Mouse (Mus musculus): ENCODE results near the gene Abca8a.

Abca8a gene

DNA sequence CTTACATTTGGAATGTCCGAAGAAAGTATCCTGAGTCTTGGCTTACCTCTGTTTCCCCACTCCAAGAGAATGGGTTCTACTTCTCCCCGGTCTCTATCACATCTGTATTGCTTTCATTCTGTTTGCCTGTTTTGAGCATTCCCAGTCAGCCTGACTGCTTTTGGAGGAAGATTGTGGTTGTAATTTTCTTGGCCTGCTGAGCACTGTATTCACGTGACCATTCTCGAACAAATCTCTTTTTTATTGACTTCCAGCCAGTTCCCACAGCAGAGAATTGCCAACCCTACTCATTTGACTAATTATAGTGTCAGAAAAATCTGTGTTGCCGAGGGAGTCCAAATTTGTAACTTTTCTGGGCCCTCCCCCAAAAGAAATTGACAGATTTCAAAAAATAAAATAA lies at the start of gene Abca8a:
Gene Abca8a (minus strand): TSS at position 121 of the 400 bp plus-strand sequence.
- CTCF ChIA-PET = no interaction called here
- POLR2A ChIA-PET = no interaction called here

DNA sequence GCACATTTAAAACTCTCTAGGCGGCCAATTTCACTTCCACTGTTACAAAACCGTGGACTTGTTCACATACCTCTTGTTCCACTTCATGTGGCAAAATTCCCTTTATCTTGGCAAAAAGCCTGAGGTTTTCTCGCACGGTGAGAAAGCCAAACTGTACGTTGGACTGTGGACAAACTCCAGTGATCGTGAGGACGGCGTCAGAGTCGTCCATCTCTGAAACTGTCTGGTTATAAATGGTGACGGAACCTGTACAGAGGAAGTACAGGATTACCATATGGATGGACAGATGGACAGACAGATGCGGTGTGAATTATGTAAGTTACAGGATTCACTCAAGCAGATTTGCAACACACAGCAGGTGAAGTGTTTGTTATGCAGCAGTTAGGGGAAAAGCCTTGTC lies 49.6 kb upstream of the Abca8a start:
- POLR2A ChIA-PET = no interaction called here
- CTCF ChIA-PET = no interaction called here

GRCm38 (mm10) chr11:110130760-110131159 lies 35.0 kb upstream of the Abca8a start:
- ChIA-PET CTCF (interaction anchor here in 1 of 4 experiments (1.1 kb wide), 1 partner anchor 141 kb away, joined by 3 read pairs; no protein-coding TSS in a partner anchor), POLR2A (no interaction called here)

- POLR2A ChIA-PET = no interaction called here
Measured at GRCm38 (mm10) chr11:110111137-110111536, 15.4 kb upstream of the Abca8a start.

GRCm38 (mm10) chr11:110101437-110101836 lies 5.7 kb upstream of the Abca8a start:
- POLR2A ChIA-PET = no interaction called here
- CTCF ChIA-PET = no interaction called here

More at GRCm38 (mm10) chr11:110111137-110111536, 15.4 kb upstream of the Abca8a start:
- CTCF ChIA-PET = no interaction called here

DNA sequence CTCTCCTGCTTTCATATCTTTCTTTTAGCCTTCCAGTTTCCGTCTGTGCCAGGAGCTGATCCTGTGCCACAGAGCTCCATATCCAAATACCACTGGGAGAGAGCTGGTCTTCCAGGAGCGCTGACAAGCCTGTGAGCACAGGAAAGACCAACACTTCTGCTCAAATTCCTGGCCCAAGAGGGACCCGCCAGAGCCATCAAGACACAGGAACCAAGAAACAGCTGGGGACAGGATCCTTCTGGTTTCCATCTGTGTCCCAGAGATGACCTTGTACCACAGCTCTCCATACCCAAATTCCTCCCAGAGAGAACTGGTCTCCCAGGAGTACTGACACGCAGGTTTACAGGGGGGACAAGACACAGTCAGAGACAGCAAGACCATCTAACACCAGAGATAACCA lies 3.1 kb upstream of the Abca8a start:
- ChIA-PET CTCF (interaction anchor here in 1 of 4 experiments (0.6 kb wide), 1 partner anchor 11 kb away, joined by 3 read pairs; no protein-coding TSS in a partner anchor), POLR2A (no interaction called here)

DNA sequence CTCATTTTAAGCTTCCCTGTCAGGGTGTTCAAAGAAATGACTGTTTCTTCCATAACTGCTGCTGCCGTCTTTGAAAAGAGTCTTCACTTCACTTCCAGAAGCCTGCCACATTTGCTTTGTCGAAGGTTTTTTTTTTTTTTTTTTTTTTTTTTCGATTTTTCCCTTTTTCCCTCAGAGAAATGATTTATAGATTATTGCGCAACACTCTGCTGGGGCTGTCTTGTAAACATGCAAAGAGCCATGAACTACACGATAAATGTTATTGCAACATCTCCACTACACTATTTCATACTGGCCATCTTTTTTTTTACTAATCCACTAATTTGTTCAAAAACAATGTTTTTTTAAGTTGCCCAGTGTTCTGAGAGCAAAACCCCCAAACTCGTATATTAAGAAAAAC lies 1.7 kb upstream of the Abca8a start:
- ChIA-PET POLR2A (no interaction called here), CTCF (no interaction called here)

DNA sequence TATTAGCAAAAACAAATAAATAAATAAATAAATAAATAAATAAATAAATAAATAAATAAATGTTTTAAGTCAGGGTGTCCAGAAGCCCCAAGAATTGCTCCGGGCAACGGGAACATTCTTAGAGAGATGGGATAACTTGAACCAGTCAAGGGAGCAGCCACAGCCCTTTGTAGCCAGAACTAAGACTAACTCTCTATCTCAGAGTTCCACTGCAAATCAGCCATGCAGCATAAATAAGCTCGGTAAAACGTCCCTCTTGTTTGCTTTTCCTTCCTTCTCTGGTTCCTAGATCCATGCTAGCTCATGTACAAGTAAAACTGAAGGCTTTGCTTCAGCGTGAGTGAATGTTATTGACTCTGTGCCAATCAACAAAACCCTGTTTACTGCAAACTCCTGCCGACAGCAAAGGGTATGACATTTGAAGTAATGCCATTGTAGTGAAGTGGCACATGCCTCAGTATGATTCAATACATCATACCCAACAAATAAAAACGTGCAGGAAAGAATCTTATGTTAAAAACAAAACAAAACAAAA lies 865 bp downstream of the Abca8a start:
- CTCF ChIA-PET = no interaction called here
- POLR2A ChIA-PET = no interaction called here

DNA sequence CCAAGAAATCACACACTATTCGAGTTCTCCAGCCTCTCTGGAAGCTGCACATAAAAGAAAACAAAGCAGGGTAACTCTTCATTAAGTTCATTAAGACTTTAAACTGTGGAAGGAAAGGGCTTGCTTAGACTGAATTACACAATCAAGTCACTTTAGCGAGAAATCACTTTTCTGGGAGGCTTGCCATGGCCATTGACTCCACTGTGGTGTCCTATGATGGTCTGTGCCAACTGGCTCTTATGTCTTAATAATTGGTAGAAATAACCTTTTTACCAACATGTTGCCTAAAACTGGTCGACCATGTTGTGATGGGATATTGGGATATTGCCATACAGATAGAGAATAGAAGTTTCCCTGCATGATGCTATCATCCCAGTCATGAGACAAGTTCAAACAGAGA lies 1.5 kb downstream of the Abca8a start:
- ChIA-PET CTCF (no interaction called here), POLR2A (no interaction called here)

GRCm38 (mm10) chr11:110091328-110091727 lies 4.5 kb downstream of the Abca8a start:
- CTCF ChIA-PET = no interaction called here
- POLR2A ChIA-PET = no interaction called here

DNA sequence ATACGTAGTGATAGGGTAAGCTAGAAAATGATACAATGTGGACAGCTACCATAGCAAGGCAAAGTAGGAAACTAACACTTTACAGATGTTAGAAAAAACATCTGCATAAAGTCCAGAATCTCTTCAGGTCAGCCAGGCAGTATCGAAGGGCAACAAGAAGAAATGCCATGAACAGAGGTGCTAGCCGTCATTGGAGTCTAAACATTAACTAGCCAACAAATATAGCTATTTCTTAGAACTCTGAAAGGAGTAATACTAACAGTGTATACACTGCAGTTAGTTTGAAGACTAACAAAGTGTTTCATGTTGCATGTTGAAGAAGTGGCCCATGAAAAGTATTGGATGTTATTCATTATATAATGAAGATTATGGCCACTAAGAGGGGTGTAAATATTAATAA lies 23.6 kb downstream of the Abca8a start:
- CTCF ChIA-PET = no interaction called here
- POLR2A ChIA-PET = no interaction called here

- CTCF ChIA-PET = no interaction called here
- POLR2A ChIA-PET = no interaction called here
Measured at GRCm38 (mm10) chr11:110061032-110061431, 34.7 kb downstream of the Abca8a start.

- CTCF ChIA-PET = no interaction called here
- POLR2A ChIA-PET = no interaction called here
Measured at GRCm38 (mm10) chr11:110060127-110060526, 35.7 kb downstream of the Abca8a start.

GRCm38 (mm10) chr11:110053681-110054080 lies 42.1 kb downstream of the Abca8a start:
- ChIA-PET CTCF (interaction anchor here in 1 of 4 experiments (0.6 kb wide), 1 partner anchor 8 kb away, joined by 4 read pairs; no protein-coding TSS in a partner anchor), POLR2A (no interaction called here)

- ChIA-PET POLR2A (no interaction called here), CTCF (no interaction called here)
Measured at GRCm38 (mm10) chr11:110037795-110038194, 58.0 kb downstream of the Abca8a start.

GRCm38 (mm10) chr11:110028913-110029695 lies 66.7 kb downstream of the Abca8a start:
- POLR2A ChIA-PET = no interaction called here

DNA sequence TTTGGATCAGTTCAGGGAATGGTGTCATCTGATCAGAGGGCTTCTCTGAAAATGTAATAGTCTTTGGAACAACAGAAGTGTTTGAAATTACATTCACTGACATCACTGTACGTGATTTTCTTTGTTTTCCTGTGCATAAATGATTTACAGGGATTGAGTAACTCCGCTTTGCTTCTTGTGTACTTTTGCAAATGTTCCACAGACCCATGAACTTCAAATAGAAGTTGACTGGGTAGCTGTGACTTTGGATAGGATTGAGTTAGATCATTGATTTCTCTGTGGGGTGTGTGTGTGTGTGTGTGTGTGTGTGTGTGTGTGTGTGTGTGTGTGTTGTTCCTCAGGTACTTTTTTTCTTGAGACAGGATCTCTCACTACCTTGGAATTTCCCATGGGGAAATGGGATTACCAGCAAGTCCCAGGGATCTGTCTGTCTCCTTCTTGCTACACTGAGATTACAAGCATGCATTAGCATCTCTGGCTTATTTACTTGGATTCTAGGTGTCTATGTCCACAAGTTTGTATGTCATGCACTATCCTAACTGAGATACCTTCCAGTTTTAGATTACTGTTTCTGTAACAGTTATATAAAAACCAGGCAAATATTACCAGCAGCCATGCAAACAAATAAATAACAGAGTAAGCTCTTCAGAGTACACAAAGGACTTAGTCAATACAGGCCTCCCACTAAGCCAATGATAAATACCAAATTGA lies 84.8 kb downstream of the Abca8a start:
- POLR2A ChIA-PET = no interaction called here
- CTCF ChIA-PET = interaction anchor here in 1 of 4 experiments (0.6 kb wide), 1 partner anchor 1555 kb away, joined by 3 read pairs; no protein-coding TSS in a partner anchor

More at GRCm38 (mm10) chr11:110028913-110029695, 66.7 kb downstream of the Abca8a start:
- CTCF ChIA-PET = no interaction called here

DNA sequence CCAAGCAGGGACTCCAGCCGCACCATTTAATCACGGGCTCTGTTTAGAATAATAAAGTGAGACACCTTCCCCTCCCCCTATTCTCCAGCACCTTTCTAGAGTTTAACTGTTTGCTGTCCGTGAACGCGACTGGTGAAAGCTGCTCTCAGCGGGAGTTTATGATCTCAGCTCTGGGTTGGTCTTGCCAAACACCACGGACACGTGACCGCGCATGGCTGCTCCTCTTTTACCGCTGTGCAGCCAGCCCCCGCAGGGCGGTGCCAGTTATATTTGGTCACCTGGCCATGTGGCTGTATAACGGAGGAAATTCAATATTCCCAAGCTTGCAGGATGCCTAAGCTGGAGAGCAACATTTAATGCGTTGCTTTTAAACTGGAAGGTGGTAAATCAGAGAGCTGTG lies 100.2 kb downstream of the Abca8a start, which contains the start of gene Abca8b:
Gene Abca8b (minus strand): TSS at position 222 of the 400 bp plus-strand sequence.
- CTCF ChIA-PET = interaction anchor here in 2 of 4 experiments (0.6 to 1.0 kb wide), 2 partner anchors 123 to 411 kb away, joined by 3 read pairs; no protein-coding TSS in a partner anchor

GRCm38 (mm10) chr11:109995013-109995412 lies 100.8 kb downstream of the Abca8a start:
- CTCF ChIA-PET = interaction anchor here in 2 of 4 experiments (0.5 to 1.0 kb wide), 2 partner anchors 122 to 274 kb away, joined by 3 read pairs; no protein-coding TSS in a partner anchor
- POLR2A ChIA-PET = interaction anchor here in 2 of 4 experiments (0.6 to 1.0 kb wide), 3 partner anchors 10 to 142 kb away, joined by 3 to 4 read pairs (median 3); no protein-coding TSS in a partner anchor

More for the DNA sequence above, 100.2 kb downstream of the Abca8a start, which contains the start of gene Abca8b:
- POLR2A ChIA-PET = interaction anchor here in 2 of 4 experiments (0.6 to 0.7 kb wide), 2 partner anchors 9 to 142 kb away, joined by 3 to 4 read pairs; no protein-coding TSS in a partner anchor

- ChIA-PET POLR2A (interaction anchor here in 1 of 4 experiments (0.7 to 1.0 kb wide), 2 partner anchors 13 to 83 kb away, joined by 3 to 5 read pairs; no protein-coding TSS in a partner anchor), CTCF (interaction anchor here in 1 of 4 experiments (0.5 kb wide), 1 partner anchor 131 kb away, joined by 10 read pairs; no protein-coding TSS in a partner anchor)
Measured at GRCm38 (mm10) chr11:109994014-109994413, 101.8 kb downstream of the Abca8a start.
